Mouse (Mus musculus): ENCODE results near the gene Stra6. TPM values are rescaled to one million over a fixed set of nuclear protein-coding genes. Genes with fewer than 3 reads are reported as not detected.

Stra6 gene
- polyA plus RNA-seq, 2 experiments: 13.1 to 22.0 TPM

- H3K9ac ChIP-seq (ENCODE audit: low read depth, low read length, severe bottlenecking): no peak overlapping the region
- H3K4me3 ChIP-seq (replicated peaks; ENCODE audit: low read length): no peak overlapping the region
- H3K27ac ChIP-seq (replicated peaks; ENCODE audit: low read depth, low read length): no peak overlapping the region
- 0 out of 2 replicates have a peak, but pooled peaks cover 6% of the 10 kb centered on the region for H3K27me3 ChIP-seq (ENCODE audit: control insufficient read depth, insufficient read depth, low read length)
- DNase-seq (ENCODE audit: low spot score) (no peak), ATAC-seq (ENCODE audit: low FRiP score, low read depth) (0 out of 2 replicates have a peak, but pooled peaks have one; percentile 10)
- H3K9me3 ChIP-seq (ENCODE audit: control insufficient read depth, low read length): no peaks in the 10 kb centered on the region
- H3K4me1 ChIP-seq (ENCODE audit: control insufficient read depth, insufficient read depth, low read length): peaks cover 33% of the 10 kb centered on the region
- H3K36me3 ChIP-seq (ENCODE audit: control insufficient read depth, insufficient read depth, low read length): no peaks in the 10 kb centered on the region
- 36% methylated on average over 10 of the region's 10 CpGs for WGBS
- no peak overlapping the region for H3K4me2 ChIP-seq (replicated peaks; ENCODE audit: low read depth, low read length, severe bottlenecking)
- TF ChIP-seq POLR2A (IDR thresholded peaks at IDR 0.05; ENCODE audit: borderline replicate concordance, extremely low read depth, insufficient read depth, insufficient read length): no peak
Observed at GRCm38 (mm10) chr9:58042391-58042790, 21.2 kb upstream of the Stra6 start.

DNA sequence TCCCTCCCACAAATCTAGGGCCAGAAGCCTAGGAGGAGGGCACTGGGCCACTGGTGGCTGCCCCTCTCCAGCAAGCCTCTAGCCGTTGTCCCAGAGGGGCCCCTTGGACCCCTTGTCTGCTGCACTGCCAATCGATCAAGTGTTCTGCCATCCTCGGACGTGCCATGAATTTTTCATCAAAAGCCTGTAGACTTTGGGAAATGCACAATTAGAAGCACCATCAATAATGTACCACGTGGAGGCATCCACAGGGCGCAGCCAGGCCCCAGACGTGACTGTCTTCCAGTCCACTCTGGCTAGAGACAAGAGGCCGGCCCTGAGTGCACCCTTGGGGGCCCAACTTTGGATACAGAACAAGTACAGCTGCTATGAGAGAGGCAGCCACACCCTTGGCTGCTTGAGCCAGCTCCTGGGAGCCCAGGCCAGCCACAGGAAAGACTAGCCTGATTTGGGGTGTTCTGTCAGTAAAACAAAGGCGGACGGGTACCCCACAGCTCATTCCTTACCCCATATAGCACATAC, 20.0 kb upstream of the Stra6 start:
- no peak for DNase-seq (ENCODE audit: low spot score)
- no peak overlapping the region for H3K9ac ChIP-seq (ENCODE audit: low read depth, low read length, severe bottlenecking)
- no peaks in the 10 kb centered on the region for H3K27me3 ChIP-seq (ENCODE audit: control insufficient read depth, insufficient read depth, low read length)
- H3K9me3 ChIP-seq (ENCODE audit: control insufficient read depth, low read length): no peaks in the 10 kb centered on the region
- no peak overlapping the region for H3K27ac ChIP-seq (replicated peaks; ENCODE audit: low read depth, low read length)
- WGBS: 79% methylated on average over 10 of the region's 10 CpGs
- H3K4me2 ChIP-seq (replicated peaks; ENCODE audit: low read depth, low read length, severe bottlenecking): no peak overlapping the region
- H3K36me3 ChIP-seq (ENCODE audit: control insufficient read depth, insufficient read depth, low read length): no peaks in the 10 kb centered on the region
- no peak for TF ChIP-seq POLR2A (IDR thresholded peaks at IDR 0.05; ENCODE audit: borderline replicate concordance, extremely low read depth, insufficient read depth, insufficient read length)
- ATAC-seq (ENCODE audit: low FRiP score, low read depth): no peak
- peaks cover 33% of the 10 kb centered on the region for H3K4me1 ChIP-seq (ENCODE audit: control insufficient read depth, insufficient read depth, low read length)
- H3K4me3 ChIP-seq (replicated peaks; ENCODE audit: low read length): no peak overlapping the region

DNA sequence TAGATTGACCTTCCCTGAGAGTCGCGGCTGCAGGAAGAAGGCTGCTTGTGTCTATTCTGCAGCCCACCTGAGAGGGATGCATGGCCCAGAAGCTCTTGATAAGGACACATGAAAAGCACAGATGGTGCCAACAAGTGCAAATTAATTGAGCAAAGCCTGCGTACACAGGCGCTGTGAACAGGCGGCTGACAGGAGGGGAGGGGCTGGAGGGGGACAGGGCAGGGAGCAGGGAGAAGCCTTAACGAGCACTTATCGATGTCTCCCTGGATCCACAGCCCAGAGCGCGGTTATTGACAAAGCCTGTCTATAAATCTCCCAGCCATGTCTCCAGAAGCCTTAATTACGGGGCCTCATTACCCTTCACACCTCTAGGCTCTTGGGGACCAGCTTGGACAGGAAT, 18.8 kb upstream of the Stra6 start:
- Histone ChIP-seq H3K4me1 (ENCODE audit: control insufficient read depth, insufficient read depth, low read length) (peaks cover 29% of the 10 kb centered on the region), H3K27me3 (ENCODE audit: control insufficient read depth, insufficient read depth, low read length) (no peaks in the 10 kb centered on the region), H3K9ac (ENCODE audit: low read depth, low read length, severe bottlenecking) (no peak overlapping the region), H3K4me3 (replicated peaks; ENCODE audit: low read length) (no peak overlapping the region), H3K4me2 (replicated peaks; ENCODE audit: low read depth, low read length, severe bottlenecking) (no peak overlapping the region), H3K27ac (replicated peaks; ENCODE audit: low read depth, low read length) (no peak overlapping the region), H3K9me3 (ENCODE audit: control insufficient read depth, low read length) (no peaks in the 10 kb centered on the region), H3K36me3 (ENCODE audit: control insufficient read depth, insufficient read depth, low read length) (no peaks in the 10 kb centered on the region)
- ATAC-seq (ENCODE audit: low FRiP score, low read depth) (no peak), DNase-seq (ENCODE audit: low spot score) (no peak)
- TF ChIP-seq POLR2A (IDR thresholded peaks at IDR 0.05; ENCODE audit: borderline replicate concordance, extremely low read depth, insufficient read depth, insufficient read length): no peak
- 17% methylated on average over 10 of the region's 10 CpGs for WGBS

- no peak overlapping the region for H3K4me3 ChIP-seq (replicated peaks; ENCODE audit: low read length)
- ATAC-seq (ENCODE audit: low FRiP score, low read depth) (no peak), DNase-seq (ENCODE audit: low spot score) (no peak)
- no peaks in the 10 kb centered on the region for H3K36me3 ChIP-seq (ENCODE audit: control insufficient read depth, insufficient read depth, low read length)
- no peak overlapping the region for H3K9ac ChIP-seq (ENCODE audit: low read depth, low read length, severe bottlenecking)
- H3K27me3 ChIP-seq (ENCODE audit: control insufficient read depth, insufficient read depth, low read length): no peaks in the 10 kb centered on the region
- no peaks in the 10 kb centered on the region for H3K9me3 ChIP-seq (ENCODE audit: control insufficient read depth, low read length)
- 17% methylated on average over 4 of the region's 4 CpGs for WGBS
- no peak overlapping the region for H3K4me2 ChIP-seq (replicated peaks; ENCODE audit: low read depth, low read length, severe bottlenecking)
- TF ChIP-seq POLR2A (IDR thresholded peaks at IDR 0.05; ENCODE audit: borderline replicate concordance, extremely low read depth, insufficient read depth, insufficient read length): no peak
- no peak overlapping the region for H3K27ac ChIP-seq (replicated peaks; ENCODE audit: low read depth, low read length)
- H3K4me1 ChIP-seq (ENCODE audit: control insufficient read depth, insufficient read depth, low read length): peaks cover 26% of the 10 kb centered on the region
Observed at GRCm38 (mm10) chr9:58045646-58046045, 17.9 kb upstream of the Stra6 start.

GRCm38 (mm10) chr9:58047061-58047460, 16.5 kb upstream of the Stra6 start:
- no peaks in the 10 kb centered on the region for H3K9me3 ChIP-seq (ENCODE audit: control insufficient read depth, low read length)
- 68% methylated on average over 10 of the region's 10 CpGs for WGBS
- no peaks in the 10 kb centered on the region for H3K27me3 ChIP-seq (ENCODE audit: control insufficient read depth, insufficient read depth, low read length)
- no peak for ATAC-seq (ENCODE audit: low FRiP score, low read depth)
- no peak overlapping the region for H3K9ac ChIP-seq (ENCODE audit: low read depth, low read length, severe bottlenecking)
- DNase-seq (ENCODE audit: low spot score): no peak
- TF ChIP-seq POLR2A (IDR thresholded peaks at IDR 0.05; ENCODE audit: borderline replicate concordance, extremely low read depth, insufficient read depth, insufficient read length): no peak
- no peak overlapping the region for H3K4me3 ChIP-seq (replicated peaks; ENCODE audit: low read length)
- H3K4me1 ChIP-seq (ENCODE audit: control insufficient read depth, insufficient read depth, low read length): peaks cover 14% of the 10 kb centered on the region
- H3K27ac ChIP-seq (replicated peaks; ENCODE audit: low read depth, low read length): no peak overlapping the region
- no peaks in the 10 kb centered on the region for H3K36me3 ChIP-seq (ENCODE audit: control insufficient read depth, insufficient read depth, low read length)
- no peak overlapping the region for H3K4me2 ChIP-seq (replicated peaks; ENCODE audit: low read depth, low read length, severe bottlenecking)

- no peaks in the 10 kb centered on the region for H3K27me3 ChIP-seq (ENCODE audit: control insufficient read depth, insufficient read depth, low read length)
Observed at GRCm38 (mm10) chr9:58048621-58049020, 15.0 kb upstream of the Stra6 start.

More at GRCm38 (mm10) chr9:58048621-58049020, 15.0 kb upstream of the Stra6 start:
- Histone ChIP-seq H3K9me3 (ENCODE audit: control insufficient read depth, low read length) (no peaks in the 10 kb centered on the region), H3K4me1 (ENCODE audit: control insufficient read depth, insufficient read depth, low read length) (peaks cover 13% of the 10 kb centered on the region), H3K9ac (ENCODE audit: low read depth, low read length, severe bottlenecking) (no peak overlapping the region), H3K4me2 (replicated peaks; ENCODE audit: low read depth, low read length, severe bottlenecking) (no peak overlapping the region), H3K27ac (replicated peaks; ENCODE audit: low read depth, low read length) (no peak overlapping the region), H3K36me3 (ENCODE audit: control insufficient read depth, insufficient read depth, low read length) (no peaks in the 10 kb centered on the region), H3K4me3 (replicated peaks; ENCODE audit: low read length) (no peak overlapping the region)
- ATAC-seq (ENCODE audit: low FRiP score, low read depth) (no peak), DNase-seq (ENCODE audit: low spot score) (no peak)
- TF ChIP-seq POLR2A (IDR thresholded peaks at IDR 0.05; ENCODE audit: borderline replicate concordance, extremely low read depth, insufficient read depth, insufficient read length): no peak
- 22% methylated on average over 6 of the region's 6 CpGs for WGBS

All from limb, embryonic 14.5 days (tissue).